Mouse (Mus musculus) myocyte (in vitro differentiated cells): ENCODE data around the gene Trp63. TPM values are rescaled to one million over a fixed set of nuclear protein-coding genes. Genes with fewer than 3 reads are reported as not detected.

ENCODE experiments used
- H3K27me3 ChIP-seq: one replicate; pipeline ENCODE4 v1.6.1; 2011; ENCODE audit not compliant: control insufficient read depth, insufficient read depth, insufficient read length
- H3K36me3 ChIP-seq: one replicate; pipeline ENCODE4 v1.6.1; 2011; ENCODE audit not compliant: control insufficient read depth, insufficient read depth
- H3K4me2 ChIP-seq: one replicate; pipeline ENCODE4 v1.6.1; 2011; ENCODE audit warnings: low read depth, control low read depth
- H3K4me3 ChIP-seq: one replicate; pipeline ENCODE4 v1.5.1; 2011; ENCODE audit warnings: mild to moderate bottlenecking, control low read depth, moderate library complexity
- H3K79me2 ChIP-seq: one replicate; pipeline ENCODE4 v1.6.1; 2011; ENCODE audit not compliant: control insufficient read depth, insufficient read depth
- H3ac ChIP-seq: one replicate; pipeline ENCODE4 v1.6.1; 2011; ENCODE audit not compliant: control insufficient read depth, insufficient read length
- CEBPB ChIP-seq: IDR thresholded peaks from 2 replicates; pipeline ENCODE4 v1.6.1; 2011; ENCODE audit warnings: mild to moderate bottlenecking, moderate library complexity; ENCODE audit not compliant: poor library complexity, insufficient read depth, severe bottlenecking
- E2F4 ChIP-seq: IDR thresholded peaks from one replicate; pipeline ENCODE4 v1.6.1; 2011; ENCODE audit warnings: mild to moderate bottlenecking, control low read depth, moderate library complexity; ENCODE audit not compliant: insufficient read depth
- MAX ChIP-seq: IDR thresholded peaks from one replicate; pipeline ENCODE4 v1.6.1; 2011; ENCODE audit warnings: low read depth, mild to moderate bottlenecking, control low read depth
- MYOD1 ChIP-seq, 3 experiments: IDR thresholded peaks; one replicate each; pipeline ENCODE4 v1.6.1; 2011; ENCODE audit warnings: control low read depth in 2 of 3, low read depth in 2 of 3, mild to moderate bottlenecking in 2 of 3, moderate library complexity in 1 of 3; ENCODE audit not compliant: insufficient read length in 2 of 3, control insufficient read depth in 1 of 3
- MYOG ChIP-seq, 3 experiments: IDR thresholded peaks; one replicate each; pipeline ENCODE4 v1.6.1; 2011; ENCODE audit warnings: control low read depth in 2 of 3, low read depth in 2 of 3, mild to moderate bottlenecking in 2 of 3; ENCODE audit not compliant: insufficient read length in 2 of 3, control insufficient read depth in 1 of 3, insufficient read depth in 1 of 3
- POLR2A ChIP-seq: IDR thresholded peaks from one replicate; pipeline ENCODE4 v1.6.1; 2011; ENCODE audit warnings: low read depth, mild to moderate bottlenecking, control low read depth, moderate library complexity; ENCODE audit not compliant: insufficient read length
- POLR2AphosphoS2 ChIP-seq: IDR thresholded peaks from one replicate; pipeline ENCODE4 v1.6.1; 2011; ENCODE audit warnings: low read depth, control low read depth; ENCODE audit not compliant: insufficient read length
- REST ChIP-seq: IDR thresholded peaks from one replicate; pipeline ENCODE4 v1.6.1; 2011; ENCODE audit warnings: mild to moderate bottlenecking, control low read depth, moderate library complexity; ENCODE audit not compliant: insufficient read depth, insufficient read length
- SRF ChIP-seq: IDR thresholded peaks from one replicate; pipeline ENCODE4 v1.6.1; 2011; ENCODE audit warnings: low read depth; ENCODE audit not compliant: control insufficient read depth, insufficient read length
- TCF12 ChIP-seq: IDR thresholded peaks from one replicate; pipeline ENCODE4 v1.6.1; 2011; ENCODE audit warnings: mild to moderate bottlenecking, control low read depth; ENCODE audit not compliant: poor library complexity, insufficient read depth, severe bottlenecking
- TCF3 ChIP-seq: IDR thresholded peaks from one replicate; pipeline ENCODE4 v1.6.1; 2011; ENCODE audit warnings: low read depth, control low read depth; ENCODE audit not compliant: insufficient read length
- USF1 ChIP-seq: IDR thresholded peaks from one replicate; pipeline ENCODE4 v1.6.1; 2011; ENCODE audit warnings: low read depth, mild to moderate bottlenecking, control low read depth, moderate library complexity
- polyA plus RNA-seq: library from polyadenylated mRNA; unstranded; fragments of >200 nt; fragmentation: generic; extraction: Trizol; gene quantifications from one replicate; pipeline ENCODE4 v1.2.1, GENCODE M21; 2012; ENCODE audit warnings: missing spikeins

The Trp63 gene
- polyA plus RNA-seq, 1 experiment = 11.9 TPM

GRCm38 (mm10) chr16:25835723-25836122 lies 152.2 kb downstream of the Trp63 start:
- no peaks in the 10 kb centered on the region for H3K36me3 ChIP-seq
- H3K4me2 ChIP-seq = no peak overlapping the region
- H3ac ChIP-seq = no peak overlapping the region
- no peak for TF ChIP-seq POLR2A
- TF ChIP-seq MAX = no peak
- no peak for TF ChIP-seq MYOD1 (IDR thresholded peaks at IDR 0.05; ENCODE audit: control insufficient read depth in 1 of 3, insufficient read length in 2 of 3, low read depth in 2 of 3)
- TF ChIP-seq TCF3 = no peak
- no peak for TF ChIP-seq USF1
- TF ChIP-seq REST = no peak
- TF ChIP-seq POLR2AphosphoS2 = no peak
- TF ChIP-seq CEBPB = no peak
- TF ChIP-seq SRF = no peak
- no peaks in the 10 kb centered on the region for H3K79me2 ChIP-seq
- no peak overlapping the region for H3K4me3 ChIP-seq
- H3K27me3 ChIP-seq = no peaks in the 10 kb centered on the region

GRCm38 (mm10) chr16:25842996-25843395 lies 159.4 kb downstream of the Trp63 start:
- Histone ChIP-seq H3K4me3 (no peak overlapping the region), H3ac (no peak overlapping the region), H3K79me2 (no peaks in the 10 kb centered on the region), H3K27me3 (no peaks in the 10 kb centered on the region), H3K36me3 (no peaks in the 10 kb centered on the region), H3K4me2 (no peak overlapping the region)
- TF ChIP-seq MAX = no peak
- no peak for TF ChIP-seq SRF
- no peak for TF ChIP-seq E2F4
- TF ChIP-seq TCF12 = no peak
- no peak for TF ChIP-seq POLR2A
- no peak for TF ChIP-seq TCF3
- TF ChIP-seq CEBPB = no peak
- no peak for TF ChIP-seq USF1
- TF ChIP-seq MYOG (IDR thresholded peaks at IDR 0.05; ENCODE audit: control insufficient read depth in 1 of 3, insufficient read depth in 1 of 3, insufficient read length in 2 of 3, low read depth in 2 of 3) = no peak
- no peak for TF ChIP-seq REST
- TF ChIP-seq POLR2AphosphoS2 = no peak
- no peak for TF ChIP-seq MYOD1 (IDR thresholded peaks at IDR 0.05; ENCODE audit: control insufficient read depth in 1 of 3, insufficient read length in 2 of 3, low read depth in 2 of 3)

GRCm38 (mm10) chr16:25843625-25844024 lies 160.1 kb downstream of the Trp63 start:
- Histone ChIP-seq H3K27me3 (no peaks in the 10 kb centered on the region), H3K79me2 (no peaks in the 10 kb centered on the region), H3K4me2 (no peak overlapping the region), H3K4me3 (no peak overlapping the region), H3K36me3 (no peaks in the 10 kb centered on the region), H3ac (no peak overlapping the region)
- no peak for TF ChIP-seq CEBPB
- TF ChIP-seq E2F4 = no peak
- no peak for TF ChIP-seq MYOG (IDR thresholded peaks at IDR 0.05; ENCODE audit: control insufficient read depth in 1 of 3, insufficient read depth in 1 of 3, insufficient read length in 2 of 3, low read depth in 2 of 3)
- no peak for TF ChIP-seq REST
- TF ChIP-seq POLR2AphosphoS2 = no peak
- no peak for TF ChIP-seq MAX
- TF ChIP-seq MYOD1 (IDR thresholded peaks at IDR 0.05; ENCODE audit: control insufficient read depth in 1 of 3, insufficient read length in 2 of 3, low read depth in 2 of 3) = no peak
- TF ChIP-seq TCF12 = no peak
- TF ChIP-seq SRF = no peak
- TF ChIP-seq POLR2A = no peak
- no peak for TF ChIP-seq TCF3
- no peak for TF ChIP-seq USF1

GRCm38 (mm10) chr16:25846611-25847010 lies 163.0 kb downstream of the Trp63 start:
- Histone ChIP-seq H3K27me3 (no peaks in the 10 kb centered on the region), H3K4me3 (no peak overlapping the region), H3K36me3 (no peaks in the 10 kb centered on the region), H3K79me2 (no peaks in the 10 kb centered on the region), H3K4me2 (no peak overlapping the region), H3ac (no peak overlapping the region)
- TF ChIP-seq TCF3 = no peak
- TF ChIP-seq SRF = no peak
- TF ChIP-seq CEBPB = no peak
- TF ChIP-seq POLR2A = no peak
- TF ChIP-seq MYOD1 (IDR thresholded peaks at IDR 0.05; ENCODE audit: control insufficient read depth in 1 of 3, insufficient read length in 2 of 3, low read depth in 2 of 3) = no peak
- no peak for TF ChIP-seq MYOG (IDR thresholded peaks at IDR 0.05; ENCODE audit: control insufficient read depth in 1 of 3, insufficient read depth in 1 of 3, insufficient read length in 2 of 3, low read depth in 2 of 3)
- no peak for TF ChIP-seq POLR2AphosphoS2
- TF ChIP-seq TCF12 = no peak
- TF ChIP-seq REST = no peak
- TF ChIP-seq USF1 = no peak
- TF ChIP-seq E2F4 = no peak
- TF ChIP-seq MAX = no peak

- no peaks in the 10 kb centered on the region for H3K36me3 ChIP-seq
- no peak for TF ChIP-seq REST
- no peak for TF ChIP-seq CEBPB
- no peak for TF ChIP-seq POLR2AphosphoS2
- no peak for TF ChIP-seq MYOG (IDR thresholded peaks at IDR 0.05; ENCODE audit: control insufficient read depth in 1 of 3, insufficient read depth in 1 of 3, insufficient read length in 2 of 3, low read depth in 2 of 3)
- no peak for TF ChIP-seq MYOD1 (IDR thresholded peaks at IDR 0.05; ENCODE audit: control insufficient read depth in 1 of 3, insufficient read length in 2 of 3, low read depth in 2 of 3)
- no peak for TF ChIP-seq TCF12
- TF ChIP-seq E2F4 = no peak
- TF ChIP-seq MAX = no peak
- no peak for TF ChIP-seq POLR2A
- TF ChIP-seq USF1 = no peak
- TF ChIP-seq TCF3 = no peak
- TF ChIP-seq SRF = no peak
Observed at GRCm38 (mm10) chr16:25848474-25848873, 164.9 kb downstream of the Trp63 start.

More at GRCm38 (mm10) chr16:25848474-25848873, 164.9 kb downstream of the Trp63 start:
- H3K27me3 ChIP-seq = no peaks in the 10 kb centered on the region
- H3K4me2 ChIP-seq = no peak overlapping the region
- H3ac ChIP-seq = no peak overlapping the region
- H3K4me3 ChIP-seq = no peak overlapping the region
- H3K79me2 ChIP-seq = no peaks in the 10 kb centered on the region
